Mouse (Mus musculus) fibroblast of lung, adult 2 months (primary cell): ENCODE measurements around the gene Acvrl1.
A peak's percentile ranks its signal among the peaks of the same experiment; 100 is the strongest.

ENCODE experiments used
- DNase-seq: peaks from one replicate; pipeline ENCODE4 v3.0.0-alpha.2; 2011; ENCODE audit warnings: low read depth

The Acvrl1 gene

DNA sequence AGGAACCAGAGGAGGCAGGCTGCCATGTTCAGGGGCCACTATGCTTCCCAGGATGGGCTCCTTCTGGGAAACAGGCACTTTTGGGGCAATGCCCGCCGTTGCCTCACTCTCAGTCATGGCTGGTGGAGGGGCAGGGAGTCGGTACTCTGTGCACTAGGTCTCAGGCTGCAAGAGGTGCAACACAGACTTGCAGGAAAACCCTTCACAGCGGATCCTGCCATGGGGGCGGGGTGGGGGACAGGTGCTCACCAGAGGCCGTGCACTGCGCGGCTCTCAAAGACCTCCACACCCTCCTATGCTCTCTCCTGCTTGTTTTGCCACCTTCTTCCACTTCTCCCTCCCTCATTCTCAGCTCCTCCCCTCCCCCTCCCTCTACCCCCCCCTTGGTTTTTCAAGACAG, 14.3 kb downstream of the Acvrl1 start:
- no peak for DNase-seq

DNA sequence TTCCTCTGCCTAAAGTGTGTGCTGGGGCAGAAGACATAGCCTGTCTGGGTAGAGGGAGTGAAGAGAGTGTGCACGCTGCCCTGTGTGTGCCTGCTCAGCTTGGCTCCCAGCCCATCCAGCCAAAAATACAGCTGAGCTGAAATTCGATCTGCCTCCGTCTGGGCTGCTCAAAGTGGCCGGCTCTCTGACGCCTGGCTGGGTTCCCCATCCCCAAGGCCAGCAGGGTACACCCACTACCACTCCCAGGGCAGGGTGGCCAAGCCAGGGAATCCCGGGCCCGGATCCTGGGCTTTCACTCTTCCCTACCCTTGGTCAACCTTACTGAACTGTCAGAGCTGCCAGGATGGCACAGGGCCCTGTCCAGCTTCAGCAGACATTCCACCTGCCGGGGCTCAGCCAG, 15.2 kb downstream of the Acvrl1 start:
- peak; percentile 82 for DNase-seq

DNA sequence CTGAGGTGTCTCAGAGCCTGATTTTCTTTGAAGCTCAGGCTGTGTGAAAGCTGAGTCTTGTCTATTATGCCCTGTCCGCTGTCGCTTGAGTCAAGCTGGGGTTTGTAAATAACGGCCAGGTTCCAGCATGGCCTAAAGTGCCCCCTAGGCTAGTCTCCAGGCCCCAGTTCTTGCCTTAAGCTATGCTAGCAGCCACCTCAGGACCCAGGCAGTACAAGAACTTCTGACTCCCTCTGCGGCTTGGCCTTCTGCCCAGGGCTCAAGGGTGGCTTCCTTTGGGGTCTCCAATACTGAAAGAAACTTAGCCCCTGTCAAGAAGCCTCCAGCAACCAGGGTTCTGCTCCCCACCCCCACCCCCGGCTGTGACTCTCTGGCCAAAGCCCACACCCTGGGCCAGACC, 15.9 kb downstream of the Acvrl1 start:
- DNase-seq: no peak

DNA sequence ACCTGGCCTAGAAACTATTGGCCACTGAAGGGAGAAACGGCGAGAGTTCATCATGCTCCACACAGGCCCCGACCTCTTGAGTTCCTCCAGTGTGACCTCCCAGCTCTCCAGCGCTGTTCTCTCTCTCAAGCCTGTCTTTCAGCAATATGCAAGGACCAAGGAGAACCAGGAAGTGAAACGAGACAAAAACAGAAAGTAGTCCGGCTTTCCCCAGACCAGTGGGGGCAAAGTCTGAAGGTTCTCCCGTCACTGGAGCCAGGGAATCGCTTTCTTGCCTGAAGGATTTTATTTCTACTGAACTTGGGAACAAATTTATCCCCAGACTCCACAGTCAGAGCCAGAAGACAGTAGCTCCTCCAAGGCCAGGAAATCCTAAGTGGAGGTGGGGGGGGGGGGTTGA, 16.5 kb downstream of the Acvrl1 start:
- DNase-seq: no peak

DNA sequence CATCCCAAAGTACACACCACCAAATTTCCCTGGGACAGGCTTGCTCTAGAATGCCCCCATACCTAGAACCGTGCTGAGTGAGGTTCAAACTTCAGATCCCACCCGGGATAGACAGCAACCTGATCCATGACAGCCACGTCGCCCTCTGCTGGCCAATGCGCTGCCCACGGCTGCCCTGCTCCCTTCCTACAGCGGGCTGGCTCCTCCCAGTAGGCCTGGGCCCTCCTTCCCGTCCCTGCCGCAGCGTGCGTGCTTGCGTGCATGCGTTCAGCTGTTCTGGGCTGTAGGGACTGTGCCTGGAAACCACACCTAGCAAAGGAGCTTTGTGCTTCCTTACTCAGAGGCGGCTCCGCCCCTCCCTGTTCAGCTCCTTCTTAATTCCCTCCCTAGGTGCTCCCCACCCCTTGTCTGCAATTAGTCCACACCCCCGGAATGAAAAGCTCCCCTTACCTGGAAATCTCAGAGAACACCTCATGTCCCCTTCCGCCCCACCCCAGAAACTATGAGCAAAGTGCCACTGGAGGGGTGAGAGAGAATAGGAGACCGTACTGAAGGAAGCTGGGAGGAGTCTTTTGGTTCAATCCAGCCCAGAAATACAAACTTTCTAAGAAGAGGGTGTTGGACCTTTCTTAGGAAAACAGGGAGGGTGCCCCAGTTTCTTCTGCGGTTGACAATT, 17.2 kb downstream of the Acvrl1 start:
- DNase-seq: peak; percentile 88

DNA sequence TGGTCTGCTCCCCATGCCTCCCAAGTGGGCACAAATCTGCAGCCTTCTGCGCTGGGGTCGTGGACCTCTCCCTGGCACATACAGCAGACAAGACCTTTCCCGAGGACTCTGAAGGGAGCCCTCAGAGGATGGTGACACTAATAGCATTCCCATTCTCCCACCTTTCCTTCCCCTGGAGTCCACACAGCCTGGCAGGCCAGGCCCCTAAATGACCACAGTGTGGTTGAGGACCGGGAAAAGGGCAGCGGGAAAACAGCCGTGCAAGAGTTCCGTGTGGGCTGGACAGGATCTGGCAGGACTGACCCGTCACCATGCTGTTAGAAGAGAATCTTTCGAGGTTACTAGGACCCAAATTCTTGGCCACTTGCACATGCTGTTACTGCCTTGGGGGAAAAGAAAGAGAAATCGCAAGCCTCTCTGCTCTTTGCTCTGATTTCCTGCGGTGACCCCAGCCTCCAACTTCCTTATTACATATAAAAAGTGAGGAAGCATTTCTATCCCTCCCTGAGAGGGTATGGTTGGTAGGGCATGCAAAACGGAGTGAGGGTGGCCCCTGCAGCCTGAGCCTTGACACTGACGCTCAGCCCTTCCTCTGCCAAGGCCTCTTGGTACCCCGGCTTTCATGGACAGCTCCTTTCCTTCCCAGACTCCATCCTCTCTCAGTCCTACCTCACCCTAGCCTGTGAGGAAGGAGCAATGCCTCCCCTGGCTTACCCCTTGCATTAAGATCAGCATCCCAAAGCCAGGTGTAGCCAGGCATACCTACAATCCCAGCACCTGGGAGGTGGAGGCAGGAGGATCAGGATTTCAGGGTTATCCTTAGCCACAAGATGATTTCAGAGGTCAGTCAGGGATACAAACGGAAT, 18.0 kb downstream of the Acvrl1 start:
- no peak for DNase-seq

DNA sequence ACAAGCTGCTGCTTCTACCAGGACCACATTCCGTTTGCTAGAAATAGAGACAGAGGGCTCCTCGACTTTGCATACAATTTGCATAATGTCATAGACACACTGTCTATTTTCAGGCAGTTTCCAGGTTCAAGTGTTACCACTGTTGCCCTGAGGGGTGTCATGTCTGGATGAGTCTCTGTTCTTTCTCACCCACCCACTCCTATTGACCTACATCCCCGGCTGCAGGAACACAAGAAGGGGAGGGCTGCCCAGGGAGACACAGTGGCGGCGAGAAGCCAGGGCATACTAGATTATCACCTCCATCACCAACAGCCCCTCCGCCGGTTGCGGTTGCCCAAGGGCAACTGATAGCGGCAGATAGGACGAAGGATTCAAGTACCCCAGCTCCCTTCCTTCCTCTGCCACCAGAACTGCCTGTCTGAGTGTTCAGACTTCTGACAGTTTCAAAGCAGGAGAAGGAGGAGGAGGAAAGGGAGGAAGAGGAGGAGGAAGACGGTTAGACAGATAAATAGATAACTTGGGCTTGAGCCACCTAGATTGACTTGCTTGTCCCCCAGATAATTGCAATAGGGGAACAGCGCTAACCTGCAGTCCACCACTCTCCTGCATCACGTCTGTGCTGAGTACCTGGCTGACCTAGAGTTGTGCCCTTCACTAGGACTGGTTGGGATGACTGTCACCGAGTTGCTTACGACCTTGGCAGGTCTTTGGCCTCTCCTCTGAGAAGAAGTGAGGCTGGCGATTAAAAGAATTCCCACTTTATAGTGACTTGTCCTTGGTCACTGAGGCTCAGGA, 19.0 kb downstream of the Acvrl1 start:
- no peak for DNase-seq

DNA sequence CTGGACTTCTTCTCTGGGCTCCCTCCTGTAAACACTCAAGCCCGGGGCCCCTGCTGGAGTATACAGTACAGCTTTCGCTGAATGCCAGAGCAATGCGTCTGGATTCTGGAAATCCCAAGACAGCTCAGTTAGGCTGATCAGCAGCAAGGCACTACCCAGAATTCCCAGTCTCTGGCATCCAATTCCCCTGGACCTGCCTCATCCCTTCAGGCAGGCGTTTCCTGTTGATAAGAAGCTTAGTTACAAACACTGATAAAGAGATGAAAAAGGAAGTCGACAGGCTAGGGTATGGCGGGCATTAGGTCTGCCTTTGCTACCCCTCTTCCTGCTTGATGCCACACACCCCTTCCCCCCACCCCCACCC, 19.6 kb downstream of the Acvrl1 start:
- no peak for DNase-seq

DNA sequence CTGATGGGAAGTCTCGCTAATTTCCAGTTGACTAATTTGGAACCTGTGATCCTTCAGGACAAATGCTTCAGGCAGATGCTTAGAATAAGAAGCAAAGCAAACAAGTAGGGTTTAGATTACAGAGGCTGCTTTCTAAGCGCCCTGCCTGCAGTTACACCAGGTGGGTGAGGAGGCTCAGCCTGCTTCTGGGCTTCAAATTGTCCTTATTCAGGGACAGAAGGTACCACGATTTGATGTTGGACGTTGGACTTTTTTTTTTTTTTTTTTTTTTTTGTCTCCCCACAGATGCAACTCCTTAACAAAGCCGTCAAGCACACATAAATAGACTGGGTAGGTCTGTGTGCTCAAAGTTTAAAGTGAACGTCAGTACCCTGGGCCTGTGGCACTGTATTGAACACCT, 20.3 kb downstream of the Acvrl1 start:
- DNase-seq: no peak

DNA sequence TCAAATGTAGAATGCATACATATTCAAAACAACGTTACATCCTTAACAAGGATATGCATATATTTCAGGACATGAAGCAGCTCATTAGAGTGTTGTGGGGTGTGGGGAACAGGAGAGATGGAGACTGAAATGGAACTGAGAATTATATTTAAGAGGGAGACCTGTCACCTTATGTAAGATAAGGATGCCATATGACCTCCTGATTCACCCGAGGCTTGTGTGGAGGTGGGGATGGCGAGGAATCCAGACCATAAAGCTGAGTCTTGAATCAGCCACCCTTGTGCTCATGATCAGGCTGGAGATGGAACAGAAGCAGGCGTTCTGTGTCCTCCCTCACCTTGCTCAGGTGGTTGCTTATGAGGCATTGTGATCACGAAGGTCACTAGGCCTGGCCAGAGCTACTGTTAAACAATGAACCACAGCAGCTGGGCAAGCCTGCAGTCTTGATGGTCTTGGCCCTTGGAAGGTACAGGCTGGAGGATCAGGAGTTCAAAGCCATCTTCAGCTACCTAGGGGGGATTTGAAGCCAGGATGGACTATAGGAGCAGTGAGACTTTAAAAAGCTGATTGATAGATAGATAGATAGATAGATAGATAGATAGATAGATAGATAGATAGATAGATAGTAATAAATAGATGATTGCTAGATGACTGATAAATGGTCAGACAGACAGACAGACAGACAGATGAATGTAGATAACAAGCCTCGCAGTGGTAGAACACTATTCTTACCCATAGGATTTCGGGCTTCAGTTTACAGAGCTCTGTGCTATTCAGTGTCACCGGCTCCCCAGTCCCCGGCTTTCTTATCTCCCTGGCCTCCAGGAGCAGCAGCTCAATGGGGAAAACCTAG, 23.3 kb downstream of the Acvrl1 start:
- no peak for DNase-seq

DNA sequence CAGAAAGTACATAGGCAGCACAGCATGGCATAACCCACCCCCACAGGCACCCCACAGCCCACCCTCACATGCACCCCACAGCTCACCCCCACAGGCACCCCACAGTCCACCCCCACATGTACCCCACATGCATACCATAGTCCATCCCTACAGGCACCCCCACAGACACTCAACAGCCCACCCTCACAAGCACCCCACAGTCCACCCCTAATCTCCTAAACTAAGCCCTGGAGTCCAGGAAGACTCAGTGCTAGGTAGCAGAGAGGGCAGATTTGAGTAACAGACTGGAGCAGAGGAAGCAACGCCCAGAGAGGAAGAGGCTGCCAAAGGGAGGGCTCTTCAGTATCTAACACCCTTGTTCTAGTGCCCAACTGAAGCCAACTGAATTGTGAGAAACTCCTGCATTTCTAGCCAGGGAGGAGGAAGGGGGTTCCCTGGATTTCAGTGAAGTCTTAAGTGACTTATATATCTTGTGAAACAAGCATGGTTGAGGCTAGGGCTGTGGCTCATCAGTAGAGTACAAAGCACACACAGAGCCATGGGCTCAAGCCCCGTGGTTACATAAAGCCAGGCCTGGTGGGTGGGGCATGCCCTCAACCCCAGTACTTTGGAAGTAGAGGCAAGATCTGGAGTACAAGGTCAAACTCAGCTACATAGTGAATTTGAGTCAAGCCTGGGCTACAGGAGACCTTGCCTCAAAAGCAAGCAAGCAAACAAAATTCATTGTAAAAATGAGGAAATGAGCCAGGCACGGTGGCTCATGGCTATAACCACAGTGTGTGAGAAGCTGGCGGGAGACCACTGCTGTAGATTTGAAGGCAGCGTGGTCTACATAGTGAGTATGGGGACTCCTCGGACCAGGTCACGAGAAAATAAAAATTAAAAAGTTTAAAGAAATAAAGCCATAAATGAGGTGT, 26.6 kb downstream of the Acvrl1 start:
- no peak for DNase-seq

DNA sequence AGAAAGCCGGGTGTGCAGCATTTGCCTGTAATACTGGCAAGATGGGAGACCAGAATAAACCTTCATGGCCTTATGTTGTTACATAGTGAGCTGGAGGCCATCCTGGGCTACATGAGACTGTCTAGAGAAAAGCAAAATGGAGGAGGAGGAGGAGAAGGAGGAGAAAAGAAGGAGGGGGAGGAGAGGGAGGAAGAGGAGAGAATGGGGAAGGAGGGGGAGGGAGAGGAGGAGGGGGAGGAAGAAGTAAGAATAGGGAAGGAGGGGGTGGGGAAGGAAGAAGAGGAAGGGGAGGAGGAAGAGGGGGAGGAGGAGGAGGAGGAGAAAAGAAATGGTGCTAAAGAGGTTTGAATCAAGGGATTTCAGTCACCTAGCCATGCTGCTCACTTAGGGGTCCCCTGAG, 31.8 kb downstream of the Acvrl1 start:
- no peak for DNase-seq

DNA sequence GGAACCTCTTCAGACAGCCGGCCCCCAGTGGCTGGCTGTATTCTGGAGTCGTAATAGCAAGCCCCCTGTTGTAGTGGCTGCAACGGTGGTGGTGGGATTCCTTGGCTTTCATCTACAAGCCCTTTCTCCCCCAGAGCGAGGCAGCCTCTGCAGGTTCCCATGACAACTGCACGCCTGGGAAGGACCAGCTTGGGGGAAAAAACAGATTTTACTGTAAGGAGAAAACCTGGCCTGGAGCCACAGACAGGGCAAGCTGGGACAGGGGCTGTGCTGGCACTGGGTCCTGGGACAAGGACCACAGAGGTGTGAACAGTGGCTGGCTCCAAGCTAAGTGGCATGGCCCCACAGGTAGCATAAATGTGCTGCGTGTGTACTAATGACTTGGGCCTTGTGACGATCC, 32.3 kb downstream of the Acvrl1 start:
- no peak for DNase-seq

DNA sequence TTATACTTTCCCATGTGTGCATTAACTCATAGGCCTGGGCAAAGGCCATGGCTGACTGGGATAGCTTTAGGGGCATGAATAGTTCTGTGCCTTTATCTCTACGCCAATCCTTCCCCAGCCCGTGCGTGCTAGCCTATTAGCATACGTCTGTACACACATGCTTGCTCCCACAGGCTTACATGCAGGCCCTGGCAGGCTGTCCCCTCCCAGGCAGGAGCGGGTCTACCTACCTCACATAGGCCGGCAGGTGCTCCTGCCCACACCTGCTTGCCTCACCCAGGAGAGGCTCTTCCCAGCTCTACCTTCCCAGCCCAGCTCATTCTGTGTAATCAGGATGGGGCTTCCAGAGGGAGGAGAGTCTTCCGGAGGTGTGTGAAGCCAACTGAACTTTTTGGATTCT, 33.2 kb downstream of the Acvrl1 start:
- no peak for DNase-seq

DNA sequence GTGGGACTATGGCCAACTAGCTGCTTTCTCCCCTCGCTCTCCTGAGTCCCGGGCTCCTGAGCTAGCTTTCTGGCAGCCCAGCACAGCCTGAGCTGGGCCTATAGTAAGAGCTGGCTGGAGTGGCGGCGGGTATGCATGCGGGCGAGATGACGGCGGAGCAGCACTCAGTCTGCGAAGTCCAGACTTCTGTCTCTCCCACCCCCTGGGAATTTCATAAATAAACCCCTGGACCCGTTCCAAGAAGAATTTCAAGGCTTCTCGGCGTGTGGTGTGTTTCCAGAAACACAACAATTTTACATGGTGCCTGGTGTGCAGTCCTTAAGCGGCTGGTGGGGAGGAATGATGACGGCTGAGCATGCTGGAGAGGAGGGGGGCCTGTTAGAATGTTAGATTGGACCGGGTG, 34.7 kb downstream of the Acvrl1 start:
- no peak for DNase-seq

DNA sequence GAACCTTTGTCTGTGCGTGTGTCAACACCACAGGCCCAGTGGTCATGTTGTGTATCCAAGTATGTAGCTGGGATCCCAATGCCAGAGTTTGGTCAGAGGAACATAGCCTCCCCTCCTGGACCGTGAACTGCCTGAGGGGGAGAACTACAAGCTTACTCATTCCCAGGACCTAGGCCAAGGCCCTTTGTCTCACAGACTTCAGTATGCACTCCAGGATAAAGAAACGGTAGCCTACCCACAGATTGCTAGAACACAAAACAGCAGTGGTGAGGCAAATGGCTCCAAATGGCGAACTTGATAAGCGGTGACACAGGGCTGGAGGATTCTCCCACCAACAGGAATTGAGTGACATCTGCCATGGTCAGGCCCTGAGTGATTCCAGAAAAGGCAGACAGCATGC, 35.5 kb downstream of the Acvrl1 start:
- peak; percentile 82 for DNase-seq

DNA sequence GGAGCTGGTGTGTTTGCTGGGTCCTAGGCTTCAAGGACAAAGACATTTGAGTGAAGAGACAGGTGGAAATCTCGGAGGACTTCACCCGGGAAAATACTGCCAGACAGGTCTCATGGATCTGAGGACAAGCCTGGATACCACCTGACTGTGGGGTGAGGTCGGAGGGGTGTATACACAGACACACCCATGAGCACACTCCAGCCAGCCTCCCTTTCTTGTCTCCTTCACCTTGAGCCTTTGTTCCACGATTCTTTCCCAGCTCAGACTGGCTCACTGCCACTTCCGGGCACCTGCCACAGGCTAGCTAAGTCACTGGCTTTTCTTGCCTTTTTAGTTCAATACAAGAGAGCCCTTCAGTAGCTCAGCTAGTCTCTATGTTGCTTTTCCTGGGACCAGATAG, 36.0 kb downstream of the Acvrl1 start:
- no peak for DNase-seq

DNA sequence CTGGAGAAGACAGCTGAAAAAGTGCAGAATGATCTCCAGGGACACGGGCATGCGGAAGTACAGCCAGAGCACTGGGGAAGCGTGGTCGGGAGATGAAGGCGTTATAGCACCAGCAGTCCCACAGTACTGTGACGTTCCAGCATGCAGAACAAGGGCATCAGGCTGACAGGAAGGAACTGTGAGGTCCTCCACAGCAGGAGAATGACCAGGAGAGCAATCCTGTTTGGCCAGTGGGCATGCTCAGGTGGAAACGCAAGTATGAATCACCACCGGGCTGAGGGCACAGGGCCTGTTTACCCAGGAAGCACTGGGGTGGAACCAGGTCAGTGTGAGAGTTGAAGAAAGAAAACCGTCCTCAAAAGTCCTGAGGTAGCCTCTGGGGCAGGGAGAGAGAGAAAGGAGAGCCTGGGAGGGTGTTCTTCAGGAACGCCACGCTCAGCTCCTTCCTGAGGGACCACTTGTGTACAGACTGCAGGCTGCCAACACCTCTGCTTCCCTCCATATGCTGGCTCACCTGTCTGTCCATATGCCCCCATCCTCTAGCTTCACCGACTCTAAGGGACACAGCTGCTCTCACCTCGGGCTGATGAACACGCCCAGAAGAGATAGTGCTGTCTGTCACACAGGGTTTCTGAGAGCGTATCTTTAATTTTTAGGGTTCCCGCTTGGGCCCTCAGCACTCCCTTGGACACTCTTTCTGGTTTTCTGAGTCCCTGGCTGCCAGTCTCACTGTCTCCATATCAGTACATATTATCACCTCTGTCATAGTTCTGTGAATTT, 37.5 kb downstream of the Acvrl1 start:
- DNase-seq: no peak

DNA sequence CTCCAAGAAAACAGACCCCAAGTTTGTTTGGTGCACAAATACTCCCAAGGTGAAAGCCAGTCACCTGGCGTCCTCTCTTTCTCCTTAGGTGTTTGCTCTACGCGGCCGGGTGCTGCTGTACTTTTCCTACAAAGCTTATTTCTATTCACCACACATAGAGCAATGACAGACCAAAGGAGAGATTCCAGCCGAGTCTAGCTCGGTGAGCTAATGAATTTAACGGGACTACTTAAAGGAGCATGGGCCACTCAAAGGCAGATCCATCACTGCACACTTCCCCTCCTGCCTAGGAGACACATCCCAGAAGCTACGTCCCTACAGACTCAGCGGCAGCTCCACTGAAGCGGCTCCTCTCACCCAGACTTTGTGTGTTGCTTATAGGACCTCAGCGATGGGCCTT, 39.2 kb downstream of the Acvrl1 start:
- no peak for DNase-seq

DNA sequence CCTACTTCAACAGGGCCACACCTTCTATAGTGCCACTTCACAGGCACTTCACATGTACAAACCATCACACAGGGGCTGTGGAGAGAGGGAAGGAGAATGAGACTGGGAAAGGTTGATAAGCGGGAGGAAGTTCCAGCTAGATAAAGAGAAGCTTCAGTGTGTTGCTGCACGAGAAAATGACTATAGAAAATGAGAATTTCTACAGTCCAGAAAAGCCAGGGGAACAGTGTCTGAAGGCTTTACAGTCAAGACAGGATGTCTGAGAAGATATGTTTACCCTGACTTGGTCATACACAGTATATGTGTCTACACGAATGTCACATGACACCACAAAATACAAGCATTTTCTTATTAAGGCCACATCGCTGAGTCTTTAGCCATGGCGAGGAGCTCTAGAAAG, 41.6 kb downstream of the Acvrl1 start:
- DNase-seq: no peak
